Comparison of ENCODE assay signal across 8 mouse cellular contexts in genomic region chr1:43163467-43164418, GRCm38 (mm10). TPM values are rescaled to one million over a fixed set of nuclear protein-coding genes. Genes with fewer than 3 reads are reported as not detected.
DNase-seq lines count a peak whose midpoint lies in the region; ATAC-seq and TF ChIP-seq lines count a peak whose summit lies in the region.

No protein-coding gene starts in this region.

- H3K4me2 ChIP-seq in hindbrain, embryonic 12.5 days (replicated peaks), result peak overlapping the region; percentile 59

- no peak for TF ChIP-seq CTCF in ES-Bruce4 (IDR thresholded peaks at IDR 0.05; ENCODE audit: low read depth, low read length)
- no peak for TF ChIP-seq CTCF in cerebellum, adult 2 months (IDR thresholded peaks at IDR 0.05; ENCODE audit: borderline replicate concordance, insufficient read depth, low read depth, low read length)

- H3K9ac ChIP-seq in ES-Bruce4 (ENCODE audit: low read depth, poor library complexity, severe bottlenecking), result peak overlapping the region; percentile 30
- H3K9ac ChIP-seq in hindbrain, embryonic 12.5 days, result peak overlapping the region; percentile 59

- TF ChIP-seq POLR2A in ES-Bruce4 (IDR thresholded peaks at IDR 0.05; ENCODE audit: insufficient read depth, low read length), result no peak
- no peak for TF ChIP-seq POLR2A in cerebellum, adult 2 months (IDR thresholded peaks at IDR 0.05; ENCODE audit: borderline replicate concordance, insufficient read depth, low read length)

- no peaks in the 10 kb centered on the region for H3K4me1 ChIP-seq in ES-Bruce4 (ENCODE audit: control insufficient read depth, insufficient read depth, low read length)
- H3K4me1 ChIP-seq in cerebellum, adult 2 months (ENCODE audit: control insufficient read depth, insufficient read depth, low read length), result no peaks in the 10 kb centered on the region
- H3K4me1 ChIP-seq in hindbrain, embryonic 12.5 days, result peaks cover 13% of the 10 kb centered on the region

- DNase-seq in cerebellum, adult 2 months, result peak; percentile 43 to 48
- peak; percentile 40 to 69 for DNase-seq in frontal cortex, postnatal 10 days (ENCODE audit: low spot score in 2 of 2)
- DNase-seq in layer of hippocampus, postnatal 25 days (ENCODE audit: extremely low spot score in 1 of 2, low spot score in 1 of 2), result peak; percentile 52 to 63
- peak; percentile 79 for DNase-seq in lung, postnatal 10 days
- peak; percentile 44 for DNase-seq in ovary, postnatal 14 days (ENCODE audit: low spot score)
- DNase-seq in urinary bladder, adult 2 months (ENCODE audit: low spot score), result peak; percentile 61

- H3K9me3 ChIP-seq in ES-Bruce4 (replicated peaks; ENCODE audit: control insufficient read depth, insufficient read depth, low read length, poor library complexity, severe bottlenecking), result no peaks in the 10 kb centered on the region
- no peaks in the 10 kb centered on the region for H3K9me3 ChIP-seq in hindbrain, embryonic 12.5 days (replicated peaks)

- 3% methylated on average over 61 of the region's 61 CpGs for WGBS in cerebellum, adult 2 months
- WGBS in hindbrain, embryonic 12.5 days, result 5% methylated on average over 61 of the region's 61 CpGs

- no peak overlapping the region for H3K27ac ChIP-seq in ES-Bruce4 (ENCODE audit: insufficient read depth, low read length)
- no peak overlapping the region for H3K27ac ChIP-seq in cerebellum, adult 2 months (ENCODE audit: insufficient read depth, low read length)
- peak overlapping the region; percentile 4; the same call in 1 of the 2 replicates for H3K27ac ChIP-seq in hindbrain, embryonic 12.5 days

- no peak for TF ChIP-seq EP300 in ES-Bruce4 (IDR thresholded peaks at IDR 0.05; ENCODE audit: insufficient read depth, low read depth, low read length)

- peak; percentile 95 for ATAC-seq in hindbrain, embryonic 12.5 days (ENCODE audit: low FRiP score)

- peaks cover 5% of the 10 kb centered on the region for H3K27me3 ChIP-seq in ES-Bruce4 (ENCODE audit: control insufficient read depth, insufficient read depth, low read length, poor library complexity, severe bottlenecking)
- H3K27me3 ChIP-seq in cerebellum, adult 2 months (ENCODE audit: control insufficient read depth, insufficient read depth, low read length), result no peaks in the 10 kb centered on the region
- no peaks in the 10 kb centered on the region for H3K27me3 ChIP-seq in hindbrain, embryonic 12.5 days

- H3K36me3 ChIP-seq in ES-Bruce4 (ENCODE audit: control insufficient read depth, insufficient read depth, low read length, poor library complexity, severe bottlenecking), result no peaks in the 10 kb centered on the region
- H3K36me3 ChIP-seq in hindbrain, embryonic 12.5 days, result no peaks in the 10 kb centered on the region

- H3K4me3 ChIP-seq in ES-Bruce4 (ENCODE audit: low read depth, low read length), result peak overlapping the region; percentile 76
- H3K4me3 ChIP-seq in cerebellum, adult 2 months (replicated peaks; ENCODE audit: insufficient read depth, low read depth, low read length), result peak overlapping the region; percentile 46
- H3K4me3 ChIP-seq in hindbrain, embryonic 12.5 days, result peak overlapping the region; percentile 46

RNA-seq across cellular contexts. Expression of gene Fhl2, which starts 33.0 kb away (rescaled TPM):
- polyA plus RNA-seq in ES-Bruce4 (2011; ENCODE audit: insufficient read depth, insufficient read length, low read depth, missing spikeins), result 11.6 and 13.3 TPM in 2 replicates
- polyA plus RNA-seq in cerebellum, adult 2 months (2012; rRNA removed), result 5.5 and 6.2 TPM in 2 replicates
- polyA plus RNA-seq in hindbrain, embryonic 12.5 days (2016; fragmentation: Nextera tagmentation; extraction: Ambion mirVana), result 11.8 and 13.6 TPM in 2 replicates
- total RNA-seq in layer of hippocampus, postnatal 25 days (2021), result 10 to 100 TPM; 36.0 to 47.8 TPM
- 96.7 and 120 TPM in 2 replicates for polyA plus RNA-seq in urinary bladder, adult 2 months (2012; rRNA removed)
